Mouse (Mus musculus) embryonic facial prominence, embryonic 13.5 days (tissue): ENCODE results near the gene Arhgap33. TPM values are rescaled to one million over a fixed set of nuclear protein-coding genes. Genes with fewer than 3 reads are reported as not detected.
"Not testable (repeated sequence)": the region's sequence is repeated elsewhere in the genome, so short reads cannot be mapped to it uniquely, and the experiment has no call there.

Experiments
- ATAC-seq: fragments of 200-750 bp; cut with Nextera tagmentation; 2 replicates; pipeline ENCODE4 v1.8.0; 2017; ENCODE audit warnings: low read depth; ENCODE audit not compliant: insufficient number of reproducible peaks, insufficient read depth, low FRiP score, low TSS enrichment
- H3K27ac ChIP-seq: fragments of 300-500 bp; sonication (generic); 2 replicates; pipeline ENCODE4 v1.5.1; 2015; ENCODE audit warnings: moderate library complexity, mild to moderate bottlenecking, inconsistent platforms
- H3K27me3 ChIP-seq: fragments of 300-500 bp; sonication (generic); 2 replicates; pipeline ENCODE4 v1.6.1; 2015; ENCODE audit warnings: mild to moderate bottlenecking, inconsistent platforms
- H3K36me3 ChIP-seq: fragments of 300-500 bp; sonication (generic); 2 replicates; pipeline ENCODE4 v1.6.1; 2015; ENCODE audit warnings: mild to moderate bottlenecking, inconsistent platforms
- H3K4me1 ChIP-seq: fragments of 300-500 bp; sonication (generic); 2 replicates; pipeline ENCODE4 v1.6.1; 2015; ENCODE audit warnings: inconsistent platforms
- H3K4me2 ChIP-seq: fragments of 300-500 bp; sonication (generic); 2 replicates; pipeline ENCODE4 v1.6.1; 2015; ENCODE audit warnings: moderate library complexity, mild to moderate bottlenecking, inconsistent platforms
- H3K4me3 ChIP-seq: fragments of 300-500 bp; sonication (generic); 2 replicates; pipeline ENCODE4 v1.5.1; 2015; ENCODE audit warnings: mild to moderate bottlenecking, inconsistent platforms
- H3K9ac ChIP-seq: fragments of 300-500 bp; sonication (generic); 2 replicates; pipeline ENCODE4 v1.6.1; 2015; ENCODE audit warnings: mild to moderate bottlenecking, inconsistent platforms
- H3K9me3 ChIP-seq: fragments of 300-500 bp; sonication (generic); 2 replicates; pipeline ENCODE4 v1.6.1; 2016; ENCODE audit warnings: inconsistent platforms
- WGBS: fragments of 180-500 bp; shearing (Covaris S2); methylation state at CpG from one replicate; pipeline ENCODE4 v1.1.7; 2015; ENCODE audit warnings: mixed read lengths; 5-methylcytosine and 5-hydroxymethylcytosine counted together
- microRNA-seq: library from miRNA; unstranded; fragments of <30 nt; microRNA quantifications from one replicate; pipeline ENCODE4, GENCODE M21; 2016
- polyA plus RNA-seq: library from polyadenylated mRNA; unstranded; fragments of >200 nt; fragmentation: Nextera tagmentation; extraction: Ambion mirVana; gene quantifications from 2 replicates; pipeline ENCODE4 v1.2.1, GENCODE M21; 2015

Arhgap33 gene
- polyA plus RNA-seq, 1 experiment from 2014 or later: 17.5 TPM

DNA sequence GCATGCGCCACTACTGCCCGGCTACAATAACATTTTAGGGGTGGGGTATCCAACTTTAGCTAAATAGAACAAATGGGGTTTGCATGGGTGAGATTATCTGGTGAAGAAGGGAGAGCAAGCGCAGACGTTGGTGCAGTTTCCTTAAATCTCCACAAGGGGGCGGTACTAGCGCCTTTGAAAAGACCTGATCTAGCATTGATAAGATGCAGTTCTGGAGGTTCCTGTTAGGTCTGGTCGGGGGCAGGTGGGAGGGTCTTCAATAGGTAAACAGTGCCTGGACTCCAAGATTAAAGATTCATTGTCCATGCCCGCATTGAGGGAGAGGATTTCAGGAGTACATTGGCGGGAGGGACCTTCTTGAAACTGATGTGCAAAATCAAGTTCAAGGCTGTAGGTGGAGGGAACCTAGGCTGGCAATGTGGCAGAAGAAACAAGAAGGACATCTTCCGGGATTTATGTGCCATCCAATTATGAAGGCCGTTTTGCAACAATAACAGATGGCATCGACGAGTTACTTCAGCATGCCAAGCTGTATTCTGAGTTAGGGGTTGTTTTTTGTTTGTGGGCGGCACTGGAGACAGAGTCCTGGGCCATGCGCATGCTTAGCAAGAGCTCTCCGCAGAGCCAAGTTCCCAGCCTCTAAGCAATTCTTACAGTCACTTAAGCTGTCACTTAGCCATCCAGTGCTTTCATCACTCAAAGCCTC, 44.5 kb downstream of the Arhgap33 start:
- no peak overlapping the region for H3K9ac ChIP-seq
- WGBS: 28% methylated on average over 16 of the region's 16 CpGs
- no peaks in the 10 kb centered on the region for H3K9me3 ChIP-seq
- H3K4me2 ChIP-seq: no peak overlapping the region
- 0 out of 2 replicates have a peak, but pooled peaks cover 3% of the 10 kb centered on the region for H3K4me1 ChIP-seq
- no peaks in the 10 kb centered on the region for H3K36me3 ChIP-seq
- no peak for ATAC-seq
- H3K27ac ChIP-seq: no peak overlapping the region
- no peak overlapping the region for H3K4me3 ChIP-seq
- H3K27me3 ChIP-seq: peaks cover 14% of the 10 kb centered on the region

DNA sequence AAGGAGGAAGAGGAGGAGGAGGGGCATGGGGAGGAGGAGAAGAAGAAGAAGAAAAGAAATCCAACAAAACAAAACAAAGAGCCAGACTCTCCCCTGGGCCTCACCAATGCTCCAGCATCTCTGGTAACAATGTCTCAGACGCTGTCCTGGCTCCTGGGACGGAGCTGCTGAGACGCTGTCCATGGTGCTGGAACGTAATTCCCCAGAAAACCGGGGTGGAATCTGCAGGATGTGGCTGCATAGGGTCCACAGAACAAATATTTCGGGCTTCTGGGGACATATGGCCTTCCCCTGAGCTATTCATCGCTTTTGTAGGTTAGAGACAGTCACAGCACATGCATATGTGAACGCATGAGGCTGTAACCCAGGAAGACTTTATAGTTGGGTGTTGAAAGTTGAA, 50.6 kb downstream of the Arhgap33 start:
- 11% methylated on average over 8 of the region's 8 CpGs for WGBS
- no peak overlapping the region for H3K4me3 ChIP-seq
- no peaks in the 10 kb centered on the region for H3K9me3 ChIP-seq
- H3K27me3 ChIP-seq: 0 out of 2 replicates have a peak, but pooled peaks cover 10% of the 10 kb centered on the region
- ATAC-seq: no peak
- H3K4me1 ChIP-seq: no peaks in the 10 kb centered on the region
- no peak overlapping the region for H3K9ac ChIP-seq
- no peaks in the 10 kb centered on the region for H3K36me3 ChIP-seq
- H3K27ac ChIP-seq: no peak overlapping the region
- H3K4me2 ChIP-seq: no peak overlapping the region

GRCm38 (mm10) chr7:30477415-30478381, 57.2 kb downstream of the Arhgap33 start:
- Histone ChIP-seq H3K9ac (0 out of 2 replicates have a peak overlapping the region, but pooled peaks have one; percentile 44), H3K27me3 (peaks cover 17% of the 10 kb centered on the region), H3K27ac (no peak overlapping the region), H3K9me3 (no peaks in the 10 kb centered on the region), H3K4me1 (peaks cover 5% of the 10 kb centered on the region; the same call in 1 of the 2 replicates), H3K4me3 (peak overlapping the region; percentile 24), H3K4me2 (peak overlapping the region; percentile 55), H3K36me3 (no peaks in the 10 kb centered on the region)
- no peak for ATAC-seq
- 7% methylated on average over 32 of the region's 32 CpGs for WGBS

DNA sequence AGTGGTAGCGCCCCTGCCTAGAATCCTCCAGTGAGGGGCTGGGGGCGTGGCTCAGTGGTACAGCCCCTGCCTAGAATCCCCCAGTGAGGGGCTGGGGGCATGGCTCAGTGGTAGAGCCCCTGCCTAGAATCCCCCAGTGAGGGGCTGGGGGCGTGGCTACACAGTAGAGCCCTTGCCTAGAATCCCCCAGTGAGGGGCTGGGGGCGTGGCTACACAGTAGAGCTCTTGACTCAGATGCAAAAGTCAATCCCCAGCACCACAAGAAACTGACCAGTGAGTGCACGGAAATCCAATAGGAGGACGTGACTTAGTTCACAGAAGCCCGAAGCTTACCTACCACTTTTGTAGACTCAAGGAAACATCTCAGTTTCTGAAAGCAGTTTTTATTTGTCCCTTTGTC, 58.7 kb downstream of the Arhgap33 start:
- H3K36me3 ChIP-seq, H3K4me1 ChIP-seq, H3K4me3 ChIP-seq, H3K27ac ChIP-seq, H3K4me2 ChIP-seq, ATAC-seq, H3K9ac ChIP-seq, H3K9me3 ChIP-seq: not testable (repeated sequence)
- 82% methylated on average over 7 of the region's 7 CpGs for WGBS
- peaks cover 16% of the 10 kb centered on the region for H3K27me3 ChIP-seq

DNA sequence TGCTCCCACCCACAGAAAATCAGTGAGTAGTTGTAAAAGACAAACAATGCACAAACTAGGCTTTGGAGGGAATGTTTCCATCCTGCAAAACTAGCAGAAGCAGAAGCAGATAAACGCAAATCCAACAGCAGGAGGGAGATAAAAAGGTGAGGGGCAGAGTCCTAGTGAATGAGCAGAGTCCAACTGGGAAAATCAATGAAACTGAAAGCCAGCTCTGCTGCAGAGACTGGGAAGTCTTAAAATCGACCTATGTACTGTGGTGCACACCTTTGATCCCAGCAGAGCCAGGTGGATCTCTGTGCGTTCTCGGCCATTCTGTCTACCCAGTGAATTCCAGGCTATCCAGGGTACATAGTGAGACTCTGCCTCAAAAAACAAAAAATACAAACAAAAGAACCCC, 59.9 kb downstream of the Arhgap33 start:
- Histone ChIP-seq H3K9ac (no peak overlapping the region), H3K36me3 (no peaks in the 10 kb centered on the region), H3K4me2 (no peak overlapping the region), H3K27ac (no peak overlapping the region), H3K27me3 (peaks cover 14% of the 10 kb centered on the region), H3K4me3 (no peak overlapping the region), H3K4me1 (peaks cover 5% of the 10 kb centered on the region; the same call in 1 of the 2 replicates), H3K9me3 (no peaks in the 10 kb centered on the region)
- ATAC-seq: no peak
- WGBS: 77% methylated on average over 4 of the region's 4 CpGs

- no peak overlapping the region for H3K4me2 ChIP-seq
- no peak for ATAC-seq
- H3K9ac ChIP-seq: no peak overlapping the region
- H3K4me1 ChIP-seq: peaks cover 1% of the 10 kb centered on the region; the same call in 1 of the 2 replicates
- peaks cover 15% of the 10 kb centered on the region for H3K27me3 ChIP-seq
- no peak overlapping the region for H3K4me3 ChIP-seq
- H3K27ac ChIP-seq: no peak overlapping the region
- WGBS: 44% methylated on average over 5 of the region's 5 CpGs
- H3K9me3 ChIP-seq: no peaks in the 10 kb centered on the region
- no peaks in the 10 kb centered on the region for H3K36me3 ChIP-seq
Observed at GRCm38 (mm10) chr7:30472411-30472810, 62.4 kb downstream of the Arhgap33 start.

Small RNA genes within 50 kb of the gene (microRNA-seq; reads per million reads assigned to microRNA genes)
- gene Gm38670: 1.7 reads per million

Other genes with a start within 250 kb of the Arhgap33 start
- 60.7 and 61.0 TPM in 2 replicates for gene Clip3, start 243.3 kb downstream of the Arhgap33 start, polyA plus RNA-seq
- 91.8 and 104 TPM in 2 replicates for gene Alkbh6, start 226.3 kb downstream of the Arhgap33 start, polyA plus RNA-seq
- 54.6 and 59.4 TPM in 2 replicates for gene Syne4, start 220.3 kb downstream of the Arhgap33 start, polyA plus RNA-seq
- gene E130208F15Rik, start 213.3 kb downstream of the Arhgap33 start, polyA plus RNA-seq: 5.1 TPM in 1 of 2 replicates, not detected in the other
- 19.2 and 22.5 TPM in 2 replicates for gene Sdhaf1, start 211.2 kb downstream of the Arhgap33 start, polyA plus RNA-seq
- 5.8 and 7.5 TPM in 2 replicates for gene Lrfn3, start 172.3 kb downstream of the Arhgap33 start, polyA plus RNA-seq
- gene Tyrobp, start 121.3 kb downstream of the Arhgap33 start, polyA plus RNA-seq: 38.9 and 40.9 TPM in 2 replicates
- 0.72 and 0.91 TPM in 2 replicates for gene Hcst, start 115.2 kb downstream of the Arhgap33 start, polyA plus RNA-seq
- gene Nfkbid, start 113.3 kb downstream of the Arhgap33 start, polyA plus RNA-seq: 1.8 and 2.5 TPM in 2 replicates
- gene Aplp1, start 89.5 kb downstream of the Arhgap33 start, polyA plus RNA-seq: 53.4 and 54.1 TPM in 2 replicates
- gene Kirrel2, start 77.4 kb downstream of the Arhgap33 start, polyA plus RNA-seq: 0.17 and 0.52 TPM in 2 replicates
- gene Nphs1, start 76.7 kb downstream of the Arhgap33 start, polyA plus RNA-seq: 0.13 and 0.36 TPM in 2 replicates
- 0.73 TPM in 1 of 2 replicates, not detected in the other for gene Prodh2, start 41.4 kb downstream of the Arhgap33 start, polyA plus RNA-seq
- 16.5 and 21.0 TPM in 2 replicates for gene Hspb6, start 17.1 kb upstream of the Arhgap33 start, polyA plus RNA-seq
- gene Proser3, start 17.2 kb upstream of the Arhgap33 start, polyA plus RNA-seq: 15.8 and 17.4 TPM in 2 replicates
- 44.1 and 47.7 TPM in 2 replicates for gene Lin37, start 24.8 kb upstream of the Arhgap33 start, polyA plus RNA-seq
- 97.0 and 104 TPM in 2 replicates for gene U2af1l4, start 28.2 kb upstream of the Arhgap33 start, polyA plus RNA-seq
- gene Gm49396, start 28.3 kb upstream of the Arhgap33 start, polyA plus RNA-seq: 14.9 and 15.4 TPM in 2 replicates
- gene Psenen, start 28.6 kb upstream of the Arhgap33 start, polyA plus RNA-seq: 131 and 138 TPM in 2 replicates
- 4.3 and 4.8 TPM in 2 replicates for gene Igflr1, start 30.4 kb upstream of the Arhgap33 start, polyA plus RNA-seq
- 9.3 and 13.8 TPM in 2 replicates for gene Kmt2b, start 53.7 kb upstream of the Arhgap33 start, polyA plus RNA-seq
- 0.27 and 0.29 TPM in 2 replicates for gene Zbtb32, start 63.8 kb upstream of the Arhgap33 start, polyA plus RNA-seq
- gene Upk1a, start 77.8 kb upstream of the Arhgap33 start, polyA plus RNA-seq: 0.28 and 0.55 TPM in 2 replicates
- 818 and 841 TPM in 2 replicates for gene Cox6b1, start 91.1 kb upstream of the Arhgap33 start, polyA plus RNA-seq
- not detected in 2 replicates for gene Etv2, start 100.8 kb upstream of the Arhgap33 start, polyA plus RNA-seq
- 128 and 139 TPM in 2 replicates for gene Rbm42, start 115.3 kb upstream of the Arhgap33 start, polyA plus RNA-seq
- gene Haus5, start 129.9 kb upstream of the Arhgap33 start, polyA plus RNA-seq: 51.0 and 51.3 TPM in 2 replicates
- not detected in 2 replicates for gene Pmis2, start 136.5 kb upstream of the Arhgap33 start, polyA plus RNA-seq
- gene 2200002J24Rik, start 163.9 kb upstream of the Arhgap33 start, polyA plus RNA-seq: not detected in 2 replicates
- gene Atp4a, start 177.1 kb upstream of the Arhgap33 start, polyA plus RNA-seq: 0.10 and 0.17 TPM in 2 replicates
- gene Tmem147, start 194.5 kb upstream of the Arhgap33 start, polyA plus RNA-seq: 181 and 185 TPM in 2 replicates
- 0.74 and 0.90 TPM in 2 replicates for gene Gapdhs, start 208.6 kb upstream of the Arhgap33 start, polyA plus RNA-seq
- gene Sbsn, start 216.4 kb upstream of the Arhgap33 start, polyA plus RNA-seq: 2.5 and 3.3 TPM in 2 replicates
- 14.5 and 22.3 TPM in 2 replicates for gene Dmkn, start 228.7 kb upstream of the Arhgap33 start, polyA plus RNA-seq